Mouse (Mus musculus): ENCODE data around the gene H2afv. TPM values are rescaled to one million over a fixed set of nuclear protein-coding genes. Genes with fewer than 3 reads are reported as not detected.

The H2afv gene
- polyA plus RNA-seq (2015; fragmentation: Nextera tagmentation; extraction: Ambion mirVana), result 318 and 327 TPM in 2 replicates

- Histone ChIP-seq H3K9me3 (replicated peaks) (no peaks in the 10 kb centered on the region), H3K4me2 (peak within 1 kb of the TSS; percentile 65), H3K4me3 (peak within 1 kb of the TSS; percentile 67), H3K4me1 (replicated peaks) (peaks cover 15% of the 10 kb centered on the region), H3K27ac (peak within 1 kb of the TSS; percentile 90), H3K36me3 (no peaks in the 10 kb centered on the region; the same call in 1 of the 2 replicates), H3K9ac (peak within 1 kb of the TSS; percentile 68), H3K27me3 (no peaks in the 10 kb centered on the region)
- under 1% methylated on average over 80 of the region's 80 CpGs for WGBS
- peak; percentile 99 for ATAC-seq (replicated peaks; ENCODE audit: insufficient number of reproducible peaks, insufficient read depth, low FRiP score, low read depth)
These were observed at the start of gene H2afv for GRCm38 (mm10) chr11:6444077-6444853. Gene H2afv (minus strand): TSS chr11:6444443.

DNA sequence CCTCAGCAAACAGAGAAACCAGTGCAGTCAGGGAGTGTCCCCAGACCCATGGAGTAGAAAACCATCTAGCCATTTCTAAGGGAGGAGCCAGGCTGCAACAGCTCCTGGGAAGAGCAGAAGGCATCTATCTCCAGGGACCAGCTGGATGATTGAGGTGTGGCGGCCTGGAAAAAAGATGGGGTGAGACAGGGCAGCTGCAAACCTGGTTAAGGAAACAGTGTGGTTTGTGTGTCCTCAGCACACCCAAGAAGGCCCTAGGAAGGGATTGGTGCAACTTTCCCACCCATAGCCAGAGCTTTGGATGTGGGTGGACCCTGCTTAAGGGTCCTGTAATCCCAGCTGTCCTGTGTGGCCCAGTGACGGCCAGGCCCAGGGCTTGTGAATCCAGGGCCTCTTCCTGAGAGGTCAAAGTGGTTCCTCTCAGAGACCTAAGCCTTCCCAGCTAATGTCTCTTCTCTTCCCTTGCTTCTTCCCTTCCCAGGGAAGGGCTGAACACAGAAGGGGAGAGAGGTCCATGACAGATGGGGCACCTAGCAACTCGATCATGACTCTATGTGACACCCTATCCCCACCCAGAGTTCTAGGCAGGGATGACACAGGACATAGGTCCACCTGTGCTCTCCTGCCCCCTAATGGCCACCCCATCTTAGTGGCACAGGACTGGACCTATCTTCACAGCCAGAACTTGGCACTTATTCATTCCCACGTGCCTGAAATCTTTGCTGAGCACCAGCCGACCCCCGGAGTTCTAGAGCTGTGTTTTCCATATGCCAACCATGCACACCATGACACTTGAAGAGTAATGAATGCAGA, 45.7 kb upstream of the H2afv start:
- no peak overlapping the region for H3K9ac ChIP-seq
- H3K27me3 ChIP-seq, result no peaks in the 10 kb centered on the region
- H3K27ac ChIP-seq, result no peak overlapping the region
- ATAC-seq (replicated peaks; ENCODE audit: insufficient number of reproducible peaks, insufficient read depth, low FRiP score, low read depth), result no peak
- no peak overlapping the region for H3K4me3 ChIP-seq
- no peak overlapping the region for H3K4me2 ChIP-seq
- WGBS, result 43% methylated on average over 6 of the region's 6 CpGs
- H3K9me3 ChIP-seq (replicated peaks), result no peaks in the 10 kb centered on the region
- 0 out of 2 replicates have a peak, but pooled peaks cover 8% of the 10 kb centered on the region for H3K4me1 ChIP-seq (replicated peaks)
- H3K36me3 ChIP-seq, result no peaks in the 10 kb centered on the region

DNA sequence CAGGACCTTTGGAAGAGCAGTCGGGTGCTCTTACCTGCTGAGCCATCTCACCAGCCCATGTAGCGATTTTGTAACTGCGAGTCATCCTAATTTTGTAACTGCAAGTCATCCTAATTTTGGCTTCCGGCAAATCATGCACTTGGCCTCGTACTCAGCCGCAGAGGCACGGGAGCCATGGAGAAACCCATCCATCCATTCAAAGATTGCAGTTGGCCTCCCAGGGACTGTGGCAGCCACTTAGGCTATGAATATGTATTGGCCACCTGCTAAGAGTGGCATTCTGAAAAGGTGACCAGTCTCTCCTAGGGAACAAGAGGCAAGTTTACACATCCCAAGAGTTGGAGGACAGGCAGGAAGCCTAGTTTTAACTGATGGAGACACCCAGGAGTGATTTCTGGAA, 45.0 kb upstream of the H2afv start:
- WGBS, result 86% methylated on average over 7 of the region's 7 CpGs
- no peak for ATAC-seq (replicated peaks; ENCODE audit: insufficient number of reproducible peaks, insufficient read depth, low FRiP score, low read depth)
- Histone ChIP-seq H3K4me2 (no peak overlapping the region), H3K9ac (no peak overlapping the region), H3K27ac (no peak overlapping the region), H3K4me3 (no peak overlapping the region), H3K27me3 (no peaks in the 10 kb centered on the region), H3K36me3 (no peaks in the 10 kb centered on the region), H3K9me3 (replicated peaks) (no peaks in the 10 kb centered on the region), H3K4me1 (replicated peaks) (0 out of 2 replicates have a peak, but pooled peaks cover 8% of the 10 kb centered on the region)

DNA sequence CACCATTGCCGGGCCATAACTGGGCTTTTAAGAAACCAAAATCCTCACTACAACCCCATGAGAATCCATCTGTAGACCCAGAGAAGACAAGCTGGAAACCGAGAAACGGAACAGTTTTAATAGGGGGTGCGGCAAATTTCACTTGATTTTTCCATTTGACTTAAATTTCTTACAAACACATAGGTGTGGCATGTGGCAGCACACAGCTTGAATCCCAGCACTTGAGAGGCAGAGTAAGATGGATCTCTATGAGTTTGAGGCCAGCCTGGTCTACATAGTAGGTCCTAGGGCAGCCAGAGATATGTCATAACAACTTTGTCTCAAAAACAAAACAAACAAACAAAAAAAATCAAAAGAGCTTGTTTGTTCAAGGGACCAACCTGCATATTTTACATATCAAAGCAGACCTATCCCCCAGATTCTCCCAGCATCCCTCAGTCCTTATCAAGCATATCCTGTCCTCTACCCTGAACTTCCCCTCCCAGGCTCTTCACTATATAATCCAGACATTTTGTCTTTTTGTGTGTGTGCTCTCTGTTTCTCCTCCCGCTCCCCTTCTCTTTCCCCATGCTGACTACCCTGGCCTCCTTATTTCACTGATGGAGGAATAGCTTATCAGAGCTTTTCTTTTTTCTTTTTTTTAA, 43.9 kb upstream of the H2afv start:
- Histone ChIP-seq H3K4me3 (no peak overlapping the region), H3K9ac (no peak overlapping the region), H3K27me3 (no peaks in the 10 kb centered on the region), H3K9me3 (replicated peaks) (no peaks in the 10 kb centered on the region), H3K4me1 (replicated peaks) (0 out of 2 replicates have a peak, but pooled peaks cover 8% of the 10 kb centered on the region), H3K27ac (no peak overlapping the region), H3K4me2 (no peak overlapping the region), H3K36me3 (no peaks in the 10 kb centered on the region)
- ATAC-seq (replicated peaks; ENCODE audit: insufficient number of reproducible peaks, insufficient read depth, low FRiP score, low read depth), result no peak
- whole genome bisulfite sequencing, result 94% methylated on average over 5 of the region's 5 CpGs

GRCm38 (mm10) chr11:6487496-6487895, 43.3 kb upstream of the H2afv start:
- H3K4me2 ChIP-seq, result no peak overlapping the region

GRCm38 (mm10) chr11:6486916-6487315, 42.7 kb upstream of the H2afv start:
- Histone ChIP-seq H3K27me3 (no peaks in the 10 kb centered on the region), H3K36me3 (no peaks in the 10 kb centered on the region), H3K4me3 (no peak overlapping the region), H3K27ac (no peak overlapping the region), H3K4me1 (replicated peaks) (0 out of 2 replicates have a peak, but pooled peaks cover 8% of the 10 kb centered on the region), H3K4me2 (no peak overlapping the region), H3K9me3 (replicated peaks) (no peaks in the 10 kb centered on the region), H3K9ac (no peak overlapping the region)
- no peak for ATAC-seq (replicated peaks; ENCODE audit: insufficient number of reproducible peaks, insufficient read depth, low FRiP score, low read depth)
- 70% methylated on average over 6 of the region's 6 CpGs for WGBS

More at GRCm38 (mm10) chr11:6487496-6487895, 43.3 kb upstream of the H2afv start:
- 0 out of 2 replicates have a peak, but pooled peaks cover 8% of the 10 kb centered on the region for H3K4me1 ChIP-seq (replicated peaks)
- H3K27ac ChIP-seq, result no peak overlapping the region
- no peak overlapping the region for H3K4me3 ChIP-seq
- ATAC-seq (replicated peaks; ENCODE audit: insufficient number of reproducible peaks, insufficient read depth, low FRiP score, low read depth), result no peak
- WGBS, result 32% methylated on average over 7 of the region's 7 CpGs
- H3K27me3 ChIP-seq, result no peaks in the 10 kb centered on the region
- no peaks in the 10 kb centered on the region for H3K9me3 ChIP-seq (replicated peaks)
- no peaks in the 10 kb centered on the region for H3K36me3 ChIP-seq
- H3K9ac ChIP-seq, result no peak overlapping the region

DNA sequence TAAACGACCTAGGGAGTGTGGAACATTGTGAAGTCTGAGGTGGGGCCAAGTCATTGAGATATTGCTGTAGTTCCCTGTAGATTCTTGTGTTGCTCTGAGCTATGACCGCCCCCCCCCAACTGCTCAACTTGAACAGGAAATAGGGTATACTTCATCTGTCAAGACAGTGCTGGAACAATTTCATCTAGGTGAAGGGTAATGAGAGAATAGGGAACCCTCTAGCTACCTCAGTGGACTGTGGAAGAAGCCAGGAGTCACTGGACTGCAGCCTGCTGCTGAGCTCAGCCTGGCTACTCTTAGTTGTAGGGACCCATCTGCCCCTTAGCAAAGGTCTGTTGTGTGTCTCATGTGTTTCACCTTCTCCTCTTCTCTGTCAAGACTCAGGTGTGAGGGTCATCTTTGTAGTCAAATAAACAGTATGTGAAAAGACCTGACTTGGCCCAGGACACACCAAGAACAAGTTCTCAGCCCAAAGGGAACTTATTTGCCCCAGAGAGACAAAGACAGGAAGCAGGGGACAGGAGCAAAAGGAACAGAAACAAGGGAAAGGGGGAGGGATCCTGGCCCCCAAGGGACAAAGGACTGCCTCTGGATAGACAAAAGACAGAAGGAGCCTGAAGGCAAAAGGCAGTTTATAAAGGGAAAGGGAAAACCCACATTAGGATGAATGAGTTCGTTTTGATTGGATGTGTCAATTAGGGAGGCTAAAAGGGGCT, 40.2 kb upstream of the H2afv start:
- no peak overlapping the region for H3K9ac ChIP-seq
- WGBS, result 49% methylated on average over 3 of the region's 3 CpGs
- H3K4me3 ChIP-seq, result no peak overlapping the region
- ATAC-seq (replicated peaks; ENCODE audit: insufficient number of reproducible peaks, insufficient read depth, low FRiP score, low read depth), result no peak
- H3K27me3 ChIP-seq, result no peaks in the 10 kb centered on the region
- H3K36me3 ChIP-seq, result no peaks in the 10 kb centered on the region
- no peaks in the 10 kb centered on the region for H3K9me3 ChIP-seq (replicated peaks)
- H3K27ac ChIP-seq, result 0 out of 2 replicates have a peak overlapping the region, but pooled peaks have one; percentile 37
- H3K4me2 ChIP-seq, result no peak overlapping the region
- H3K4me1 ChIP-seq (replicated peaks), result 0 out of 2 replicates have a peak, but pooled peaks cover 6% of the 10 kb centered on the region

- no peaks in the 10 kb centered on the region for H3K36me3 ChIP-seq
- H3K9ac ChIP-seq, result no peak overlapping the region
- H3K27ac ChIP-seq, result no peak overlapping the region
- 0 out of 2 replicates have a peak, but pooled peaks cover 6% of the 10 kb centered on the region for H3K4me1 ChIP-seq (replicated peaks)
- no peak overlapping the region for H3K4me3 ChIP-seq
- H3K4me2 ChIP-seq, result no peak overlapping the region
- 52% methylated on average over 2 of the region's 2 CpGs for WGBS
- no peak for ATAC-seq (replicated peaks; ENCODE audit: insufficient number of reproducible peaks, insufficient read depth, low FRiP score, low read depth)
- no peaks in the 10 kb centered on the region for H3K9me3 ChIP-seq (replicated peaks)
- H3K27me3 ChIP-seq, result no peaks in the 10 kb centered on the region
These were observed 38.9 kb upstream of the H2afv start for GRCm38 (mm10) chr11:6483103-6483502.

DNA sequence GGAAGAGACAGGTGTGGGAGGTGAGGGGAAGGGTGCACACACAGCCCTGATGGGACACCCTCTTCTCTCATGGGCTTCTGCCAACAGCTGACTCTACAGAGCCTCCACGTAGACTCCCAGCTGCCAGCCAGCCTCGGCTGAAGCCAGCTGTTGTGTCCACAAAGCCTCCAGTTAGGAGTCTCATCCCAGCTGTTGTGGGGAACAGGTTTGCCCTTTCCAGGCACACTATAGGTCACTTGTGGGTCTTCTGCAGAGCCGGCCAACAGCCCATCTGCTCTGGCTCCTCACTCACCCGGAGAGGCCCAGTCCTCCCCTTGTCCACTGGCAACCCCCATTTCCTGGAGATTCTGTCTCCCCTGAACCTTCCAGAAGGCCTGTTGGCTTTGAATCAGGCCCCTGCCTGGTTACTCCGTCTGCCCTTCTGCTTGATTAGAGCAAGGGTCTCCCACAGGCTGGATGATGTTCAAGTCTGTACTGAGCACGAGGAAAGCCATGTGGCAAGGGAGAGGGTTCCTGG, 37.5 kb upstream of the H2afv start:
- Histone ChIP-seq H3K27ac (no peak overlapping the region), H3K27me3 (no peaks in the 10 kb centered on the region), H3K4me2 (no peak overlapping the region), H3K36me3 (no peaks in the 10 kb centered on the region), H3K4me1 (replicated peaks) (no peaks in the 10 kb centered on the region), H3K9me3 (replicated peaks) (no peaks in the 10 kb centered on the region), H3K4me3 (no peak overlapping the region), H3K9ac (no peak overlapping the region)
- no peak for ATAC-seq (replicated peaks; ENCODE audit: insufficient number of reproducible peaks, insufficient read depth, low FRiP score, low read depth)
- 56% methylated on average over 6 of the region's 6 CpGs for whole genome bisulfite sequencing

DNA sequence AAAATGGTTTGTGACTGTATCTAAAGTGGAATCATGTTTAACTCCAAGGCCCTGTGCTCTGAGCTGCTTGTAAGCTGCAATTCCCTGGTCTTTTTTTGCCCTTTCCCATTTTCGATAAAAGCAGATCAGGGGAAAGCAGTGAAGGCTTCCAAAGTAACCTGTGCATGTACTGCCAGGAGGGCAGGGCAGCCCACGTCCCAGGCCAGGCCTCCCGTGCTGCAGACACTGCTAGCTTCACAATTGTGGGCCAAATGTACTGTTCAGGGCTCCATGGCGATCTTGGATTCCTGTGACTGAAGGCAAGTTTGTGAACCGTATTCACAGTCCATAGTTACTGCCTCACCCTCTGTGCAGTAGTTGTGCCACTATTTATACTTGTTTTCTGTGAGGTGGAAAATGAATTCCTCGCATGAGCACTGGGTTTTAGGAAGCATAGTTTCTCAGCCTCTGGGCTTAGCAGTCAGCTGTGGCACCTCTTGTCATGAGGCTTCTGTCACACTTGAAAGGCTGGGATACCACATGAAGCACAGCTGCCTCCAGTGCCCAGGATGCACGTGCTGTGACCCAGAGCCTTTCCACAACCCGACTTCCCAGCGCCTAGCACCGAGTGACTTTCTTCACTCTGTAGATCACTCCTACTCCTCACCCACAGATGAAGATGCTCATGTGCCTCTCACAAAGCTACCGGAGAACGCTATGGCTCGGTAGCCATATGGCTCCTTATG, 36.6 kb upstream of the H2afv start:
- 74% methylated on average over 13 of the region's 13 CpGs for WGBS
- no peaks in the 10 kb centered on the region for H3K4me1 ChIP-seq (replicated peaks)
- no peak for ATAC-seq (replicated peaks; ENCODE audit: insufficient number of reproducible peaks, insufficient read depth, low FRiP score, low read depth)
- H3K9me3 ChIP-seq (replicated peaks), result no peaks in the 10 kb centered on the region
- no peaks in the 10 kb centered on the region for H3K27me3 ChIP-seq
- no peak overlapping the region for H3K9ac ChIP-seq
- no peaks in the 10 kb centered on the region for H3K36me3 ChIP-seq
- H3K4me2 ChIP-seq, result no peak overlapping the region
- no peak overlapping the region for H3K27ac ChIP-seq
- H3K4me3 ChIP-seq, result no peak overlapping the region

Measured in heart, embryonic 15.5 days (tissue).